In genomic region chr10:122988372-122988771, GRCm38 (mm10) we compare ENCODE assay signal across 11 mouse cellular contexts.
DNase-seq lines count a peak whose midpoint lies in the region; ATAC-seq and TF ChIP-seq lines count a peak whose summit lies in the region.
"Had no signal": no experiment of that assay in that cellular context is flagged by ENCODE, and none has a peak within 500 bp of the region (broad histone marks: within the 10 kb centered on the region; RNA-seq: fewer than 3 reads in every experiment).

No protein-coding gene starts in this region.

- no peak overlapping the region for H3K9ac ChIP-seq in limb, embryonic 13.5 days
- H3K9ac ChIP-seq in liver, embryonic 14.5 days (replicated peaks), result peak overlapping the region; percentile 5; the same call in 1 of the 2 replicates
- H3K9ac ChIP-seq: limb, embryonic 12.5 days had no signal

- H3K27me3 ChIP-seq in limb, embryonic 13.5 days, result no peaks in the 10 kb centered on the region
- H3K27me3 ChIP-seq in limb, embryonic 10.5 days (ENCODE audit: low read depth, poor library complexity, severe bottlenecking), result no peaks in the 10 kb centered on the region
- no peaks in the 10 kb centered on the region for H3K27me3 ChIP-seq in liver, embryonic 14.5 days (ENCODE audit: control insufficient read depth, insufficient read depth, low read length)
- H3K27me3 ChIP-seq: limb, embryonic 12.5 days had no signal

- no peak for TF ChIP-seq CTCF in gastrocnemius, adult 2 months (IDR thresholded peaks at IDR 0.05)
- TF ChIP-seq CTCF in liver, embryonic 14.5 days (IDR thresholded peaks at IDR 0.05; ENCODE audit: low read depth), result no peak

- 72% methylated on average over 7 of the region's 7 CpGs for WGBS in limb, embryonic 13.5 days
- WGBS in limb, embryonic 10.5 days, result 86% methylated on average over 7 of the region's 7 CpGs
- WGBS in liver, embryonic 14.5 days (ENCODE audit: insufficient replicate concordance), result 66% methylated on average over 7 of the region's 7 CpGs

- H3K9me3 ChIP-seq in limb, embryonic 13.5 days, result no peaks in the 10 kb centered on the region
- no peaks in the 10 kb centered on the region for H3K9me3 ChIP-seq in limb, embryonic 10.5 days (replicated peaks)
- H3K9me3 ChIP-seq in liver, embryonic 14.5 days (ENCODE audit: control insufficient read depth, low read length), result no peaks in the 10 kb centered on the region
- H3K9me3 ChIP-seq: limb, embryonic 12.5 days had no signal

- H3K27ac ChIP-seq in gastrocnemius, adult 2 months, result peak overlapping the region; percentile 74
- peak overlapping the region; percentile 1; the same call in 1 of the 2 replicates for H3K27ac ChIP-seq in limb, embryonic 13.5 days
- no peak overlapping the region for H3K27ac ChIP-seq in limb, embryonic 10.5 days
- no peak overlapping the region for H3K27ac ChIP-seq in liver, embryonic 14.5 days
- H3K27ac ChIP-seq: hindbrain, embryonic 14.5 days had no signal

- H3K4me1 ChIP-seq in limb, embryonic 13.5 days, result peaks cover 21% of the 10 kb centered on the region
- H3K4me1 ChIP-seq in limb, embryonic 10.5 days, result peaks cover 29% of the 10 kb centered on the region
- H3K4me1 ChIP-seq in liver, embryonic 14.5 days (replicated peaks; ENCODE audit: control insufficient read depth in 2 of 2, insufficient read depth in 2 of 2, low read length in 1 of 2), result peaks cover 19% of the 10 kb centered on the region in 2 experiments

- H3K36me3 ChIP-seq in limb, embryonic 13.5 days, result peaks cover 21% of the 10 kb centered on the region
- H3K36me3 ChIP-seq in limb, embryonic 10.5 days, result peaks cover 23% of the 10 kb centered on the region
- no peaks in the 10 kb centered on the region for H3K36me3 ChIP-seq in liver, embryonic 14.5 days (replicated peaks; ENCODE audit: control insufficient read depth, insufficient read depth, low read depth)

- intact Hi-C loops in gastrocnemius, adult 2 months (cut with DNase I), result loop anchor here (5.0 kb wide), 1 partner anchor 96 kb away; no protein-coding TSS in a partner anchor
- intact Hi-C loops in gastrocnemius, postnatal 14 days (cut with DNase I; ENCODE audit: low total_unique reads), result loop anchor here (5.0 kb wide), 1 partner anchor 181 kb away; no protein-coding TSS in a partner anchor

- TF ChIP-seq EP300 in liver, embryonic 14.5 days (IDR thresholded peaks at IDR 0.05; ENCODE audit: low read depth), result no peak

- H3K4me2 ChIP-seq in limb, embryonic 13.5 days (replicated peaks), result no peak overlapping the region
- H3K4me2 ChIP-seq in liver, embryonic 14.5 days (ENCODE audit: low read depth), result peak overlapping the region; percentile 93

- DNase-seq in gastrocnemius, adult 2 months, result no peak
- DNase-seq in gastrocnemius, postnatal 14 days, result no peak
- no peak for DNase-seq in limb, embryonic 10.5 days (ENCODE audit: low spot score)
- DNase-seq in MN1 (ENCODE audit: low spot score), result peak; percentile 72
- DNase-seq in liver, embryonic 14.5 days (ENCODE audit: low read depth in 3 of 3, low spot score in 3 of 3), result no peak
- DNase-seq in thymus, postnatal 36 days, result no peak
- DNase-seq in right cerebral cortex, postnatal 25 days, result no peak

- H3K4me3 ChIP-seq in gastrocnemius, adult 2 months, result peak overlapping the region; percentile 62
- no peak overlapping the region for H3K4me3 ChIP-seq in limb, embryonic 13.5 days
- no peak overlapping the region for H3K4me3 ChIP-seq in limb, embryonic 10.5 days
- no peak overlapping the region for H3K4me3 ChIP-seq in liver, embryonic 14.5 days (ENCODE audit: insufficient read depth in 1 of 2, low read depth in 2 of 2, low read length in 2 of 2)
- H3K4me3 ChIP-seq: limb, embryonic 12.5 days had no signal

- ATAC-seq in limb, embryonic 13.5 days (ENCODE audit: low FRiP score, low read depth), result no peak
- no peak for ATAC-seq in liver, embryonic 14.5 days (ENCODE audit: insufficient read depth)
- ATAC-seq: midbrain, embryonic 16.5 days had no signal

Comparison
In these comparisons a context has a peak if more than half of its experiments do, and no peak if none do; other contexts are left out.
1. H3K27ac ChIP-seq: peak in gastrocnemius, adult 2 months (single experiment) and limb, embryonic 13.5 days (single experiment); none in limb, embryonic 10.5 days (single experiment) and liver, embryonic 14.5 days (single experiment).